Mouse (Mus musculus) gastrocnemius, postnatal 36 days (tissue): ENCODE results near the gene Pcca. TPM values are rescaled to one million over a fixed set of nuclear protein-coding genes. Genes with fewer than 3 reads are reported as not detected.

Experiments used
- DNase-seq, 2 experiments: peaks; one replicate each; pipeline ENCODE4 v3.0.0; 2022
- intact Hi-C: fragments of 180-260 bp; cut with DNase I; formaldehyde crosslinking; loops from one replicate; pipeline ENCODE4 v1.15.1; 2025
- total RNA-seq, 2 experiments: library from RNA; stranded (reverse); gene quantifications; 2 replicates each; pipeline ENCODE4 v1.2.3; 2021

The Pcca gene
- total RNA-seq, 2 experiments from 2014 or later, result 42.3 to 42.5 TPM

DNA sequence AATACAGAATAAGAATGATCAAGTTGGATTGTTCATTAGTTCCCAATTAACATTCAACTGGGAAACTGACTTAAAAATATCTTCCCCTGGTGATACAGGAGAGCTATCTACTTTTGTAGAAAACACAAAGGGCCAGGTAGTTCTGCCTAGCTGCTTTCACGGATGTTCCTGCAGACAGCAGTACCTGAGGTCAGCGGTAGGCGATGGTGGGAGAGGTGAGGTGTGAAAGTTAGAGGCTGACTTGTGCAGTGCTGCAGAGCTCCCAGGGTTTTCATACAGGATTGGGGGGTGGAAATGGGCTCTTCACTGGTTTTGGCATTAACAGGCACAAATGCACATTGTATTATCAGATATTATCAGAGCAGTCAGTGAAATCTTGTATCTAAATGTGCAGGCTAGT is 343.7 kb downstream of the Pcca start:
- DNase-seq, result no peak
- intact Hi-C loops, result loop anchor here (5.0 to 10.0 kb wide), 2 partner anchors 383 to 655 kb away; partner anchors contain the start of gene Gm10837

DNA sequence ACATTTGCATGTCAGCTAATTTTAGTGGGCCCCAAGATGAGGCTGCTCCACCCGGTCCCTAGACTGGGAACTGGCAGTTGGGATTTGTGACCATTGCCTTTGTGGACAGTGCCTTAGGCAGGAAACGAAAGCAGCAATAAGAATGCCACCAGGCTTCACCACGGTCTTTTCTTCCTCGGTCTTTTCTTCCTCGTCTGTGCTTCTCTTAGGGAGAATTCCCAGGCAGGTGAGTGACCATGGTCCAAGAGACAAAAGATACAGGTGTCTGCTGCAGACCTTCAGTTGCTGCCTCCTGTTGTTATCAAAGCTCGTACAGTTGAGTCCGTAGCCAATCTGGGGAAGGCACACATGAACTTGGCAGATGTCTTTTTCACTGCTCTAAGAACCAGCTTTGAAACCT is 346.2 kb downstream of the Pcca start:
- no peak for DNase-seq
- intact Hi-C loops, result loop anchor here (10.0 kb wide), 1 partner anchor 685 kb away; no protein-coding TSS in a partner anchor

DNA sequence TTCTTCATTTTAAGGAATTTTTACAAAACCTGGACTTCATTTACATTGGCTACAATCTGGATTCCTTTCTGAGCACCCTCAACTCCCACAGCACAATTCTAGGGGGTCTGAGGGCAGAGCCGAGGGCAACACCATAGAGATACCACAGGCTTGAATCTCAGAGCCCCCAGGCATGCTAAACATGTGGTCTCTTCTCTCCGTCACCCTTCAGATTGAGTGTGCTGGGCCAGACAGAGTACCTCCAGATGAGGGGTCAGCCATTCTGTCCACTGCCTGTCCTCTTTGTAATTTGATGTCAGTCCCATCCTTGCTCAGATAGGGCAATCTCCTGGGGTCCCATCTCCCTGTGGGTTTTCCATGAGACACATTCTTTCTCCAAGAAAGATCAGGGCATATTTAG is 347.6 kb downstream of the Pcca start:
- intact Hi-C loops, result loop anchor here (10.0 kb wide), 1 partner anchor 687 kb away; no protein-coding TSS in a partner anchor
- no peak for DNase-seq

DNA sequence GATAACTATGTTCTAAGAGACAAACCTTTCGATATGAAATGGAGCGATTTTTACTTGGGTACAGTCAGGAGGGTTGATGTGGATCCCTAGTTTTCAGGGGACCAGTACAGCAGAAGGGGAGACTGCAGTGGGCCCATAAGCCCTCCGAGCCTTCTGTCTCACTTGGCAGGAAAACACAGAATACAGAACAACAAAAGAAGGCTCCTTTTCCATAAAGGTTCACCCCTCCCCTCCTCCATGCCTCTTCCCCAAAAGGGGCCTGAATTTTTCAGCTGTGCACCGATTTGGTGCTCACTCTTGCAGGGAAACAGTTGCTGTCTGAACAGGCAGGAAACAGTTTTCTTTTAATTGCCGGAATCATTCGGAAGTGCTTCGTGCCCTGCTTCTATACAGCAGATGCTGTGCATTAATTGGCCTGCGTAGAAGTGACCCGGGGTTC is 348.1 kb downstream of the Pcca start:
- no peak for DNase-seq
- intact Hi-C loops, result loop anchor here (10.0 kb wide), 1 partner anchor 687 kb away; no protein-coding TSS in a partner anchor

DNA sequence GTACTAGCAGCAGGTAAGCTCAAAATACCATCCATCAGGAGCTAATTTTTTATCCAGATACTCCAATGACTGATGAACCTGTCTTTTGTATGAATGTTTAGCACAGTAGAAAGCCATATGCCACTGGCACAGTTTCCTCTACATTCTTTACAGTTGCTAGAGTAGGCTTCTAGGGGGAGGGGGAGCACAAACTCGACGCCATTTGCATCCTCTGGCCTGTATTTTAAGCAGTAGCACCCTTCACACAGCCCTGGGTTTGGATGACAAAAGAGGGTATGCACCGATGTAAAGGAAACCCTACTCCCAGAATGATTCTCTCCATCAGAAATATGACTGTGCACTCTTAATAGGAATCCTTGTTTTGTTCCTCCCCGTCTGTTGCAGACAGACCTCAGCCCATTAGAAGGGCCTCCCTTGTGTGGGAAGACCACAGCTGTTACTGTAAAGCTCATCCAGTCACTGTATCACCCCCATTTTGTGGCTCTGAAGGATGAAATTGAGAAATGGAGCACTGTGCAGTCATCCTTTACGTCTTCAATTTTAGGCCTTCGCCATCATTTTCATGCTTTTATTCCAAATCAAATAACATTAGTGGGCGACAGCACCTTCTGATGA is 348.8 kb downstream of the Pcca start:
- intact Hi-C loops, result loop anchor here (10.0 kb wide), 1 partner anchor 688 kb away; no protein-coding TSS in a partner anchor
- DNase-seq, result no peak

DNA sequence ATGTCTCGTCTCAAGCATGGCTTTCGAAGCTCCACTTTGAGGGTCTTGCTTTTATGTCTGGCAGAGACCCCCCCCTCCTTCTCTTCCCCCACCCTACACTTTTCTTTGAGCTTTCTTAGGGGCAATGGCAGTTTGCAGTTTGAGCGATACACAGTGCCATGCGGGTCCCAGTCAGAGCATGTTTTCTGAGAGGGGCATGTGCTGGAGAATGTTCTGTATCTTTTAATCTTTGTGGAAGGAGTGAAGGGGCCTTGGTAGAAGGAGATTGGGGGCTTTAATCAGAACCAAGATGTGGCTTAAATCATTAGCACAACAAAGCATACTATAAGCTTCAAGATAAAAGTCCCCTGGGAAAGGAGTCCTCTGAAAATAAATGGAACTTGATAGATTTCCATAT is 349.3 kb downstream of the Pcca start:
- intact Hi-C loops, result loop anchor here (10.0 kb wide), 1 partner anchor 689 kb away; no protein-coding TSS in a partner anchor
- no peak for DNase-seq

DNA sequence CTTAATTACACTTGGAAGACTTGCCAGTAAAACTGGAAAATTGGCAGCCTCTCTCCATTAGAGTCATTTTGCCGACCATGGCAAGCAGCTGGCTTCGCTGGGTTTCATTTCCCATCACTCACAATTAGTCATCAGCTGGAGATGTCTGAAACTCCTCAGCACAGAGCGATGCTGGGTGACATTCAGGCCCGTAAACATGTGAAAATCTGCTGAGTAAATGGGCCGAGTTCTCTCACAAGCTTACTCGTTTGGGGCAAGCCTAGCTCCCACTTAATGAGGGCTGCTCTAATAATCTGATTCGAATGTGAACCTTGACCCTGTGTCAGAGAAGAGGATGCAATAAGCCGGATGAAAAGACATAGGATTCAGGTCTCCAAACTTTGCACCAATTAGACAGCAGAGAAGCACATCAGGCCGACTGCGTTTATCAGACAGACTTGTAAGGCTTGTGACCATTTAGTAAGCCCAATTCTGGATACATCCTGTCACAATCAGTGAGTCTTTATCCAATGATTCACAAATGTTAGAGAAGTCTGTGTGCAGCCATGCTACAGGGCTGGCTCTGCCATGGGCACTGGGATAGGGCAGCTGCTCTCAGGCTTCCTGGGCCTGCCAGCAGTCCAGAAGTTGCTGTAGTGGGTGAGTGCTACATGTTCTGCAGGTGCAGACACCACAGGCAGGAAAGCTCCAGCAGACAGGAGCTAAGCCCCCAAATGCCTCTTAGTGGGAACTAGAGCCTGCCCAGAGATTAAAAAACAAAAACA is 349.9 kb downstream of the Pcca start:
- intact Hi-C loops, result loop anchor here (10.0 kb wide), 1 partner anchor 689 kb away; no protein-coding TSS in a partner anchor
- DNase-seq, result no peak

DNA sequence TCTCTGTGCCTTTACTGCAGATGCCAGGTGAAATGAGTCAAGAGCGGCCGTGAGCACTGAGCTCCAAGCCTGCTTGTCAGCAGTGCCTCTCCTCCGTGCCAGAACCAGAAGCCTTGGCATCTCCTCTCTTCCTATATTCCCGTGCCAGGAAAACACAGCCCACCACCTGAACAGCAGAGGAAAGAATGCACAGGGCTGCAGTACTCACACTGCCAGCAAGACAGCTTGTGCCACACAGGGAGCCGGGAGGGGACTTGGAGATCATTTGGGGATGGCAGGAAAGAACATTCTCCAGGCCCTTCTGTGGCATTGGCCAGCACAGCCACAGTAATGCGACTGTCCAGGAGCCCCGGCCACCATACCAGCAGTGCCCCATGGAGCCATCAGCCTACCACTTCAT is 351.8 kb downstream of the Pcca start:
- intact Hi-C loops, result loop anchor here (10.0 kb wide), 1 partner anchor 691 kb away; no protein-coding TSS in a partner anchor
- DNase-seq, result no peak

DNA sequence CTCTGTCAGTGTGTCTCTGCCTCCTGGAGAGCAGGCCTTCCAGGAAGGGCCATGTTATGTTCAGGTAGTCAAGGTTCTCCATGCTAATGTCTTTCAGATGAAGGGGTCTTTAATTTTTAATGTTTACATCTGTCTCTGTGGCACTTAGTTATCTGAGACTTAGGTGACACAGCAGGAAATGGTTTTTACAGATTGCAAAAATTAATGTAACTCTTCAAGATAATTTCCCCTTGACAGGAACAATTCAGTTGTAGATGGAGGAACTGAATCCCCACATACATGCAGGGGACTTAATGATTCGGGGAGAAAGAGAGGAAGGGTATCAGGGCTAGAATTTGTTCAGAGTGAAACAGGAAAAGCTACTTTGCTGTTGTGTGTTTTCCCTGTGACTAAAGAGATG is 353.2 kb downstream of the Pcca start:
- intact Hi-C loops, result loop anchor here (10.0 kb wide), 1 partner anchor 692 kb away; no protein-coding TSS in a partner anchor
- DNase-seq, result no peak

DNA sequence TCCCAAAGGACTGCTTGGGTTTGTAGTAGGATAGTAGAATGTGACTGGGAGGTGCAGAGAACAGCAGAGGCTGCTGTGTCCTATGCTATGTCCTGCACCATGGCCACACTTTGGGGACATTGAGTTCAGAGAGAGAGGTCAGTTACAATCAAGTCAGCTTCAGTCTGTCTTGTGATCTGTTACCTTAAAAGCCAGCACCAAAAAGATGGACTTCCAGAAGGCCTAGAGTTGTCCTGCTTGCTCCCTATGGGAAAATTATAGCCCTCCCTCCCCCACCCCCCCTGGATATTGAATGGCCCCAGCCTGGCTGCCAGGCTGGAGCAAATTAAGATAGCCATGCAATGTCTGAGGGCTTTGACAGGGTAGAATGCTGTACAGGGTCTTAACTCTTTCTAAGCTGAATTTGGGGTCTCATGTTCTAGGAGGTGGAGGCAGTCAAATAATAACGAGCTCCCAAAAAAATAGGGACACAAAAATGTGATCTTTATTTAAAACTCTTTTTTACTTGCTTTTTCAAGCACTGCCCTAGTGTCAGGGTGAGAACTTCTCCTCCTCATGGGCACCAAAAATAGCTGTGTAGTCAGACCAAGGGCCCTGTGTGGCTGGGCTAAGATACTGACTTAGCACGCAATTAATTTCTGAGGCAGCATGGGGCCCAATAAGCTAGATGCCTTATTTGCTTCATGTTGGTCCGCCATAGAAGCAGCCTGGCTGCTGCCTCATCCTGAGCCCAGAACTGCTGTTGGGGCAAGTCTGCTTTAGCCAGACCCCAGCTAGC is 353.8 kb downstream of the Pcca start:
- intact Hi-C loops, result loop anchor here (10.0 kb wide), 1 partner anchor 693 kb away; no protein-coding TSS in a partner anchor
- no peak for DNase-seq

DNA sequence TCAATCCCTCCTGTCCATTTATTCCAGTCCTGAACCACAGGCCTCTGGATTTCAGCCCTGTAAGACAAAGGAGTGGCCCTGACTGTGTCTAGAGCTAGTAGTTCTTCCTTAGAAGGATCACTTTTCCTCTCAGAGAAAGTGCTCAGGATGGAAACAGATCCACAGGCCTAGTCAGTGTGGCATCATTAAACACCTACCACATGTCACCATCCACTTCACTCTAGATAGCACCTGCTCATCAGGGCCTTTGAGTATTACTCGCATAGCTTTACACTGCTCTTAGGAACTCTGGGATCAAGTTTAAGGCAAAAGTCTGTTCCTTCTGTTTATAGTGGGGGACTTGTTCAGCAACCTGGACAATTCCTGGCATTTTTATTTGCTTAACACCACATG is 354.4 kb downstream of the Pcca start:
- intact Hi-C loops, result loop anchor here (10.0 kb wide), 1 partner anchor 694 kb away; no protein-coding TSS in a partner anchor
- DNase-seq, result no peak

DNA sequence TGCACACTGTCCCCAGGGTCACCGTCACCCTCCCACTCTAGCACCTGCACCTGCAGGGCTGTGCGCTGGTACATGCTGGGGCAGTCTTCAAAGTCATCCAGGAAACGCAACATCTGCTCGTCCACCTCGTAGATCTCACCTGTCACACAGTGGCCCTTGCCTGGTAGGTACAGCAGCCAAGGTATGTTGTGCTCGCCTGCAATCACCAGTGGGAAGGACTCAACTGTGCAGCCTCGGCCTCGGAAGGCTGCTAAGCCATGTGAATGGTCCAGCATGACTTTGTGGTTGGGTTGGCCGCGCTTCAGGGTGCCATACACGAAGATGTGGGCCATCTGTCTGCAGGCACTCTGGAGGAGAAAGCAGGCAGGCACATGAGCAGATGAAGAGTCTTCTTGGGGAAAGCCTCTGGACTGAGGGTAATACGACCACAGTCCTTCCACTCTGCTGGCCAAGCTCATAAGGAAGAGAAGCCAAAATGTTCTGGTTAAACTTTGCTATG is 357.4 kb downstream of the Pcca start:
- intact Hi-C loops, result no loop called here
- DNase-seq, result no peak

DNA sequence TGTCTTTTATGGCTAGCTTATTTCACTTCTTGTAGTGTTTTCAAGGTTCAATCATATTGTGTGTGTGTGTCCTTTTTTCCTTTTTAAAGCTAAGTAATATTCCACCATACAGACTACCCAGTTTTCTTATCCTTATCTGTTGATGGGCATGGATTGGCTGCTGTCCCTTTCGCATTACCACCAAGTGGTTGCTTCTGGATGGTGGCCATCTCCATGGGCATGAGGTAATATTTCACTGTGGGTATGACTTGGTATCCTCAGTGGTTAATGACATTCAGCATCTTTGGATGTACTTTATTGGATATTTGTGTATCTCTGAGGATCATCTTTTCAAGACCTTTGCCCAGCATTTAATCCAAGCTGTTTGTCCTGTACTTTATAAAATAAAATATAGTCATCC is 362.0 kb downstream of the Pcca start:
- no peak for DNase-seq

DNA sequence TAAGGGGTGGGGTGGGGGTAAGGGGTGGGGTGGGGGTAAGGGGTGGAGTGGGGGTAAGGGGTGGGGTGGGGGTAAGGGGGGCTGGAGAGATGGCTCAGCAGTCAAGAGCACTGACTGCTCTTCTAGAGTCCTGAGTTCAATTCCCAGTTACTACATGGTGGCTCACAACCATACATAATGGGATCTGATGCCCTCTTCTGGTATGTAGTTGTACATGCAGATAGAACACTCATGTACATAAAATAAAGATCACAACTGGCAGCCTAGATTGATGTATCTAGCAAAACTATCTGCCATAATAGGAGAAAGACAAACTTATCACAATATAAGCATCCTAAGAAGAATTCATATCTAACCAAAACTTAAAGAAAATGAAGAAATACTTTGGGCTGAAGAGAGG is 364.4 kb downstream of the Pcca start:
- DNase-seq, result no peak
- intact Hi-C loops, result no loop called here

More for the DNA sequence above, 362.0 kb downstream of the Pcca start:
- intact Hi-C loops, result no loop called here

DNA sequence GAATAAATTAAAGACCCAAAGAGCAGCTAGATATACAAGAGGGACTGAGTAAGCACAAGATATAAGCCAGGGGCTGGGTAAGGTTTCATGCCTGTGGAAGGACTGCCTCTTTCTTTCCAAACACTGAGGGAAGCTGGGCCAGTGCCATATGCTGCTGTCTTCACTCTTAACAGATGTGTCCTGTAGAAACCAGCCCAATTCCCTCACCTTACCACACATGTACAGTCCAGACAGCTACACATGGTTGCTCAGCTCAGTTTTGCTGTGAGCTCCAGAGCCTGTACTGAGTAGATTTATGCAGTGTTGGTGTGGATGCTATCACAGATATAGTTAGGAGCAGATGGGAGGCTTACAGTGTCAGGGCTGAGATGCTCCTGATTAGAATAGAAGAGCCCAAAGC is 366.6 kb downstream of the Pcca start:
- peak in 1 of 2 experiments; percentile 9 for DNase-seq
- intact Hi-C loops, result no loop called here

DNA sequence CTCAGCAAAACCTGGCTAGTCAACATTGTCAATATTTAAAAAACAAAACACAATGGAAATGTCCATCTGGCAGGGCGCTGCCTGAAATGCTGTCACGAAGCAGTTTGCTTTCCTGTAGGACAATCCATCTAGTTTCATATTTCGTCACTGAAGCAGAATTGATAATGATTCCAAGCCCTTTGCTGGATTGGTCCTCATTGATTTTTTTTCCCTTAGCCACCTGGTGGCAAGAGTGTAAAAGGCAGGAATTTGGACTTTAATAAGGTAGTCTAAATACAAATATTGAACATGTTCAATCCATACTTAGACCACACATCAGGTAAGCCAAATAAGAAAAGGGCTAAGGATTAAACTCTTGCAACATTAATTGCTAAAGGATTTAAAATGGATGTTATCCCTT is 367.1 kb downstream of the Pcca start:
- intact Hi-C loops, result no loop called here
- DNase-seq, result no peak

DNA sequence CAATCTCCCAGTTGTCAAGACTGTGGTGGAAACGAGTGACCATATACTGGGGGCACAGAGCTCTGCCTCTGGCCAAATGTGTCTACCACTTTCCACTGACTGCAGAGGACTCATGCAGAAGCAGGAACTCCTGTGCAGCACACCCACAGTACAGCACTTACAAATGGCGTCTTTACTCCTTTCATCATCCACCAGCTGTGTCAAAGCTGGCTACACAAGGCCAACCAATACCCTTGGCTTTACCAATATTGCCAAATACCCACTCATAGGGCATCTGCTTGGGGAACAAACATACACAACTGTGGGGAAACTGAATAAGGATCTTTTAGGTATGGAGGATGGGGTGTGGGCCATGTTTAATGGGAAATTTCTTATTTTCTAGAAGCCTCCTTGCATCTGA is 367.6 kb downstream of the Pcca start:
- intact Hi-C loops, result no loop called here
- no peak for DNase-seq

DNA sequence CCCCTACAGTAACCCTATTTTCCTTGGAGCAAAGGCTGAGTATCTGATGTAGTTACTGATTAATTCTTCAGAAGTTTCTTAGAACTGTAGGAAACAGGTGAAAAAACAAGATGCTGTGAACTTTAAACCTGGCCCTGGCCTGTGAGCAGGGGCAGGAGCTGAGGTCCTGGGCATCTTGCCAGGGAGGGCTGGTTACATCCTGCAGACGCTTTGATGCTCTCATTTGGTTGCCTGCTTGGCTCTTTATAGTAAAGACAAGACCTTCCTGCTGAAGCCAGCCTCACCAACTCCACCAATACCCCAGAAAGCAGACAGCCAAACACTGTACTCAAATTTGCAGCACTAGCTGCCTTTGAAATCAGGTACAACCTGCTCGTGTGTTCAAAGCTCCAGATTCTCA is 368.0 kb downstream of the Pcca start:
- intact Hi-C loops, result no loop called here
- DNase-seq, result no peak

DNA sequence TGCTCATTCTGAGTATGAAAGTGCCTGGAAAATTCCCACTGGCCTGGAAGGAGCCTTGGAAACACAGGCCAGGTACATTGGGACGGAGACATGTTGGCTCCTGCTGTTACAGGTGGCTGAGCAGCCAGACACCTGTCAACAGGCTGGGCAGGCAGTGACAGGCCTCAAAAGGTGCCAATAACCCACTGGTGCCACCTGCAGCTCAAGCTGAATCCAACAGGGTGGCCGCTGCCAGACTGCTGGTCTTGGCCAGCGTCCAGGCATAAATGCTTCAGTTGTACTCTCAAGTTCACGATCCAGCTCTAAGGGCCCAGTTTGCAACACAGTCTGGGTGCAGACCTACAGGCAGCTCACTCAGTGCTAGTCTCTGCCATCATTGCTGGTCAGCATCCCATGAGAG is 368.8 kb downstream of the Pcca start:
- peak; percentile 38 to 49 for DNase-seq
- intact Hi-C loops, result no loop called here

DNA sequence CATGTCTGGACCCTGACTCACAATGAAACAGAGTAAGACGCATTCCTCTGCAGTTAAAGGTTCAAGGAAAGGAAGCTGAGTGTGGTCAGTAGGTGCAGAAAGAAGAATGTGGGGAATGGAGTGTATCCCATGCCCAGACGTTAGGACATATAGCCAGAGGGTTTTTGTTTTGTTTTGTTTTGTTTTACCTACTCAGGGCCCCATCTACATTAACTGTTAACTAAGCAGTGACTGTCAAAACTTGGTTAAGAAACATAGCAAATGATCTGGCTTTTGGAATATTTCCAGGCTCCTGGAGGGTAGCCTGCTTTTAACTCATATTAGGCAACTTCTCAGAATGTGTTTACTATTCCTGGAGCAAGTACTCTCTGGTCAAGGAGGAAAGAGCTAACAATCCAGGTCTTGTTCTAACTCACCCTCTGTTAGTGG is 369.8 kb downstream of the Pcca start:
- intact Hi-C loops, result no loop called here
- no peak for DNase-seq

DNA sequence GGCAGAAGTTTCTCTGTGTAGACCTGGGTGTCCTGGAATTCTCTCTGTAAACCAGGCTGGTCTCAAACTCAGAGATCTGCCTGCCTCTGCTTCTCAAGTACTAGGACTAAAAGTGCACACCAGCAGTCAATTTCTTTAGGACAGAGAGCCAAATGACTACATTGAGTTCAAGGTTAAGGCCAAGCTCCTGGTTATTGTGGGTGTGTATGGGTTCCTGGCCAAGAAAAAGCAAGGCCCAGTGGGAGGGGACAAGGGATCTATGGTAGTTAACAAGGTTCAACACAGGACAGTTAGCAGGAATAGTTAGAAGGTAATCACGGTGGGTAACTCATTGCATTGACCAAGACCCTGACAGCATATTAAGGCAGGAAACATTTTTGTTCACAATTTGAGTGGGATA is 370.9 kb downstream of the Pcca start:
- intact Hi-C loops, result no loop called here
- DNase-seq, result no peak
